Mouse (Mus musculus) MEL (cell line): ENCODE measurements around the gene Limch1. TPM values are rescaled to one million over a fixed set of nuclear protein-coding genes. Genes with fewer than 3 reads are reported as not detected.

Experiments used
- DNase-seq: peaks from one replicate; pipeline ENCODE4 v3.0.0; 2011; ENCODE audit warnings: low read depth, low spot score
- H3K27ac ChIP-seq: 2 replicates; pipeline ENCODE4 v1.5.1; 2012; ENCODE audit warnings: low read depth, mild to moderate bottlenecking, control low read depth, low read length, moderate library complexity; ENCODE audit not compliant: control insufficient read depth
- H3K27me3 ChIP-seq, 2 experiments: fragments of 150-350 bp in 1 of 2; sonication (generic) in 1 of 2; 2 replicates each; pipeline ENCODE4 v1.6.1; 2012; ENCODE audit warnings: low read length in 2 of 2, mild to moderate bottlenecking in 2 of 2, improper control_type of control experiment in 1 of 2, moderate library complexity in 1 of 2; ENCODE audit not compliant: insufficient read depth in 2 of 2, control insufficient read depth in 1 of 2
- H3K36me3 ChIP-seq, 2 experiments: 2 replicates each; pipeline ENCODE4 v1.6.1; 2012 to 2014; ENCODE audit warnings: low read length in 2 of 2, improper control_type of control experiment in 1 of 2, inconsistent platforms in 1 of 2, mild to moderate bottlenecking in 1 of 2; ENCODE audit not compliant: insufficient read depth in 2 of 2, control insufficient read depth in 1 of 2
- H3K4me1 ChIP-seq, 2 experiments: fragments of 150-350 bp in 1 of 2; sonication (generic) in 1 of 2; 2 replicates each; pipeline ENCODE4 v1.6.1; 2012; ENCODE audit warnings: low read length in 2 of 2, improper control_type of control experiment in 1 of 2, mild to moderate bottlenecking in 1 of 2; ENCODE audit not compliant: insufficient read depth in 2 of 2, control insufficient read depth in 1 of 2
- H3K4me3 ChIP-seq, 2 experiments: fragments of 150-350 bp in 1 of 2; sonication (generic) in 1 of 2; 2 replicates each; pipeline ENCODE4 v1.5.1; 2012; ENCODE audit warnings: low read depth in 2 of 2, low read length in 2 of 2, mild to moderate bottlenecking in 2 of 2, moderate library complexity in 2 of 2, control low read depth in 1 of 2, improper control_type of control experiment in 1 of 2; ENCODE audit not compliant: control insufficient read depth in 1 of 2, insufficient read depth in 1 of 2
- H3K79me2 ChIP-seq: 2 replicates; pipeline ENCODE4 v1.6.1; 2012; ENCODE audit warnings: mild to moderate bottlenecking, low read length, moderate library complexity; ENCODE audit not compliant: control insufficient read depth, poor library complexity, insufficient read depth
- H3K9ac ChIP-seq: 2 replicates; pipeline ENCODE4 v1.6.1; 2012; ENCODE audit warnings: low read depth, mild to moderate bottlenecking, control low read depth, low read length, moderate library complexity; ENCODE audit not compliant: control insufficient read depth, poor library complexity, severe bottlenecking
- H3K9me3 ChIP-seq: fragments of 150-350 bp; sonication (generic); replicated peaks from 2 replicates; pipeline ENCODE4 v1.6.1; 2012; ENCODE audit warnings: mild to moderate bottlenecking, low read length, improper control_type of control experiment, moderate library complexity; ENCODE audit not compliant: insufficient read depth
- BHLHE40 ChIP-seq: IDR thresholded peaks from 2 replicates; pipeline ENCODE4 v1.6.1; 2012; ENCODE audit warnings: low read depth, mild to moderate bottlenecking, inconsistent platforms, low read length, improper control_type of control experiment, borderline replicate concordance
- CHD1 ChIP-seq: IDR thresholded peaks from 2 replicates; pipeline ENCODE4 v1.6.1; 2012; ENCODE audit warnings: low read depth, mild to moderate bottlenecking, inconsistent platforms, low read length, improper control_type of control experiment
- CHD2 ChIP-seq: IDR thresholded peaks from 2 replicates; pipeline ENCODE4 v1.6.1; 2011; ENCODE audit warnings: low read length, improper control_type of control experiment
- E2F4 ChIP-seq: IDR thresholded peaks from 2 replicates; pipeline ENCODE4 v1.6.1; 2011; ENCODE audit warnings: low read depth, low read length, improper control_type of control experiment, borderline replicate concordance
- ELF1 ChIP-seq: IDR thresholded peaks from 2 replicates; pipeline ENCODE4 v1.6.1; 2014; ENCODE audit warnings: low read depth, mild to moderate bottlenecking, inconsistent platforms, low read length, improper control_type of control experiment, moderate library complexity
- GABPA ChIP-seq: IDR thresholded peaks from 2 replicates; pipeline ENCODE4 v1.6.1; 2012; ENCODE audit warnings: low read depth, mild to moderate bottlenecking, inconsistent platforms, low read length, improper control_type of control experiment, moderate library complexity
- MAZ ChIP-seq: IDR thresholded peaks from 2 replicates; pipeline ENCODE4 v1.6.1; 2012; ENCODE audit warnings: low read depth, mild to moderate bottlenecking, inconsistent platforms, low read length, improper control_type of control experiment
- NELFE ChIP-seq: IDR thresholded peaks from 2 replicates; pipeline ENCODE4 v1.6.1; 2011; ENCODE audit warnings: low read depth, low read length, improper control_type of control experiment
- POLR2AphosphoS2 ChIP-seq: IDR thresholded peaks from 2 replicates; pipeline ENCODE4 v1.6.1; 2011; ENCODE audit warnings: low read length, improper control_type of control experiment
- POLR2AphosphoS5 ChIP-seq: IDR thresholded peaks from 2 replicates; pipeline ENCODE4 v1.6.1; 2012; ENCODE audit warnings: low read depth, borderline replicate concordance, mild to moderate bottlenecking, inconsistent platforms, low read length, moderate library complexity, mixed read lengths
- TAL1 ChIP-seq: IDR thresholded peaks from 2 replicates; pipeline ENCODE4 v1.6.1; 2012; ENCODE audit warnings: mild to moderate bottlenecking, inconsistent platforms, low read length, moderate library complexity, mixed read lengths
- TBP ChIP-seq: IDR thresholded peaks from 2 replicates; pipeline ENCODE4 v1.8.0; 2011; ENCODE audit warnings: low read depth, low read length, improper control_type of control experiment
- USF1 ChIP-seq: IDR thresholded peaks from 2 replicates; pipeline ENCODE4 v1.6.1; 2014; ENCODE audit warnings: low read depth, mild to moderate bottlenecking, inconsistent platforms, low read length, improper control_type of control experiment, moderate library complexity
- USF2 ChIP-seq, 2 experiments: IDR thresholded peaks; 2 replicates each; pipeline ENCODE4 v1.6.1; 2011 to 2012; ENCODE audit warnings: improper control_type of control experiment in 2 of 2, low read length in 2 of 2, borderline replicate concordance in 1 of 2, inconsistent platforms in 1 of 2, low read depth in 1 of 2, mild to moderate bottlenecking in 1 of 2; ENCODE audit not compliant: insufficient read depth in 1 of 2
- ZMIZ1 ChIP-seq: IDR thresholded peaks from 2 replicates; pipeline ENCODE4 v1.6.1; 2012; ENCODE audit warnings: low read depth, mild to moderate bottlenecking, inconsistent platforms, low read length, improper control_type of control experiment, moderate library complexity
- polyA plus RNA-seq, 2 experiments: library from polyadenylated mRNA; stranded (reverse) in 1 of 2; unstranded in 1 of 2; fragments of >175 nt in 1 of 2; fragments of >200 nt in 1 of 2; gene quantifications; 2 replicates each; pipeline versions ENCODE4 v1.2.1 to v1.2.4; 2012; ENCODE audit warnings: low replicate concordance in 2 of 2, low read depth in 1 of 2; ENCODE audit not compliant: insufficient read length in 2 of 2, insufficient read depth in 1 of 2, missing spikeins in 1 of 2
- total RNA-seq: library from RNA; depleted of rRNA; stranded (reverse); fragments of 300-350 nt; gene quantifications from 2 replicates; pipeline ENCODE4 v1.2.3, GENCODE M21; 2012

Limch1 gene
- total and polyA plus RNA-seq, 3 experiments, result not detected

GRCm38 (mm10) chr5:66800977-66801376 is 55.4 kb downstream of the Limch1 start:
- no peak for DNase-seq
- no peaks in the 10 kb centered on the region for H3K9me3 ChIP-seq

DNA sequence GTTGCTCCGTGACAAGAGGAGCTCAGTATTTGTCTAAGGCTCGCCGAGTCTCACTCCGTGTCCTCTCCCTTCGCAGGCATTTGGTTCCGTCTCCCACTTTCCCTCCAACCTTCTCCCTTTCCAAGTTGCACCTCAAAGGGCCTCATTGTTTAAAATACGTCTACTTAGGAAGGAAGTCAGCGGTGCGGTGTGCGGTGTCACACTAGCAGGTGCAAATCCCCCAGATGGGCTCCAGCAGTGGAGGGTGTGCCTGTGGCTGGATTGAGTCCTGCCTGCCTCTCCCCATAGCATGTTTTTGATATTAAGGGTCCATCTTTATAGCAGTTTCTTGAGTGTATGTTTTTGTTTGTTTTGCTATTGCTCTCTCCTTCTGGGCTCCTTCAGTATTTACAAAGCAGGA is 56.6 kb downstream of the Limch1 start:
- Histone ChIP-seq H3K9me3 (no peaks in the 10 kb centered on the region), H3K27me3 (no peaks in the 10 kb centered on the region; a peak in 1 of 4 replicates), H3K36me3 (no peaks in the 10 kb centered on the region), H3K27ac (no peak overlapping the region), H3K4me1 (no peaks in the 10 kb centered on the region), H3K4me3 (no peak overlapping the region), H3K79me2 (no peaks in the 10 kb centered on the region), H3K9ac (no peak overlapping the region)
- no peak for TF ChIP-seq TBP
- no peak for DNase-seq

More at GRCm38 (mm10) chr5:66800977-66801376, 55.4 kb downstream of the Limch1 start:
- Histone ChIP-seq H3K27me3 (no peaks in the 10 kb centered on the region; a peak in 1 of 4 replicates), H3K36me3 (no peaks in the 10 kb centered on the region), H3K27ac (no peak overlapping the region), H3K9ac (no peak overlapping the region), H3K79me2 (no peaks in the 10 kb centered on the region), H3K4me3 (no peak overlapping the region), H3K4me1 (no peaks in the 10 kb centered on the region)
- TF ChIP-seq E2F4, result no peak

- Histone ChIP-seq H3K4me1 (no peaks in the 10 kb centered on the region), H3K9me3 (no peaks in the 10 kb centered on the region), H3K4me3 (no peak overlapping the region), H3K27ac (no peak overlapping the region), H3K36me3 (no peaks in the 10 kb centered on the region)
- no peak for DNase-seq
- TF ChIP-seq CHD1, result no peak
- TF ChIP-seq NELFE, result no peak
- TF ChIP-seq TAL1, result no peak
- TF ChIP-seq CHD2, result no peak
- TF ChIP-seq ELF1, result no peak
- no peak for TF ChIP-seq GABPA
- no peak for TF ChIP-seq USF1
- TF ChIP-seq POLR2AphosphoS2, result no peak
- TF ChIP-seq USF2 (IDR thresholded peaks at IDR 0.05; ENCODE audit: borderline replicate concordance in 1 of 2, insufficient read depth in 1 of 2, low read depth in 1 of 2, low read length in 2 of 2), result no peak
- TF ChIP-seq ZMIZ1, result no peak
- TF ChIP-seq BHLHE40, result no peak
- no peak for TF ChIP-seq E2F4
- TF ChIP-seq MAZ, result no peak
- TF ChIP-seq POLR2AphosphoS5, result no peak
- TF ChIP-seq, all 39 proteins: peak for 0
- Histone ChIP-seq H3K27me3 (no peaks in the 10 kb centered on the region), H3K79me2 (no peaks in the 10 kb centered on the region), H3K9ac (no peak overlapping the region)
Observed at GRCm38 (mm10) chr5:66806335-66806734, 60.7 kb downstream of the Limch1 start.
